Mouse (Mus musculus): ENCODE measurements around the gene Papln. TPM values are rescaled to one million over a fixed set of nuclear protein-coding genes. Genes with fewer than 3 reads are reported as not detected.
A peak's percentile ranks its signal among the peaks of the same experiment; 100 is the strongest.

Papln gene
- polyA plus RNA-seq, 1 experiment from 2014 or later: 2.0 TPM

- no peak overlapping the region for H3K4me2 ChIP-seq
- H3K4me1 ChIP-seq: peaks cover 27% of the 10 kb centered on the region
- WGBS: 32% methylated on average over 10 of the region's 10 CpGs
- peak overlapping the region; percentile 75 for H3K27ac ChIP-seq
- no peak overlapping the region for H3K9ac ChIP-seq
- H3K4me3 ChIP-seq (replicated peaks): no peak overlapping the region
- peaks cover 37% of the 10 kb centered on the region for H3K36me3 ChIP-seq
- H3K27me3 ChIP-seq: no peaks in the 10 kb centered on the region
- peak; percentile 85 for ATAC-seq (replicated peaks; ENCODE audit: low FRiP score)
- no peaks in the 10 kb centered on the region for H3K9me3 ChIP-seq (replicated peaks)
Observed at GRCm38 (mm10) chr12:83792706-83793410, 29.4 kb downstream of the Papln start.

GRCm38 (mm10) chr12:83795051-83795450 lies 31.6 kb downstream of the Papln start:
- Histone ChIP-seq H3K36me3 (peaks cover 58% of the 10 kb centered on the region), H3K9me3 (replicated peaks) (no peaks in the 10 kb centered on the region), H3K27ac (no peak overlapping the region; the same call in 1 of the 2 replicates), H3K4me1 (peaks cover 27% of the 10 kb centered on the region), H3K4me3 (replicated peaks) (no peak overlapping the region), H3K27me3 (no peaks in the 10 kb centered on the region), H3K9ac (no peak overlapping the region), H3K4me2 (no peak overlapping the region)
- ATAC-seq (replicated peaks; ENCODE audit: low FRiP score): no peak
- 31% methylated on average over 2 of the region's 2 CpGs for WGBS

GRCm38 (mm10) chr12:83795586-83795985 lies 32.2 kb downstream of the Papln start:
- H3K4me1 ChIP-seq: peaks cover 27% of the 10 kb centered on the region
- no peak overlapping the region for H3K9ac ChIP-seq
- no peak overlapping the region; the same call in 1 of the 2 replicates for H3K27ac ChIP-seq
- H3K27me3 ChIP-seq: no peaks in the 10 kb centered on the region
- H3K36me3 ChIP-seq: peaks cover 63% of the 10 kb centered on the region
- 95% methylated on average over 7 of the region's 7 CpGs for WGBS
- no peak overlapping the region for H3K4me3 ChIP-seq (replicated peaks)
- H3K4me2 ChIP-seq: no peak overlapping the region
- no peaks in the 10 kb centered on the region for H3K9me3 ChIP-seq (replicated peaks)
- ATAC-seq (replicated peaks; ENCODE audit: low FRiP score): no peak

GRCm38 (mm10) chr12:83798313-83798712 lies 34.9 kb downstream of the Papln start:
- no peak overlapping the region for H3K9ac ChIP-seq
- no peaks in the 10 kb centered on the region for H3K9me3 ChIP-seq (replicated peaks)
- H3K4me1 ChIP-seq: peaks cover 8% of the 10 kb centered on the region
- 96% methylated on average over 5 of the region's 5 CpGs for WGBS
- no peaks in the 10 kb centered on the region for H3K27me3 ChIP-seq
- no peak for ATAC-seq (replicated peaks; ENCODE audit: low FRiP score)
- no peak overlapping the region for H3K4me3 ChIP-seq (replicated peaks)
- no peak overlapping the region for H3K4me2 ChIP-seq
- peaks cover 80% of the 10 kb centered on the region for H3K36me3 ChIP-seq
- H3K27ac ChIP-seq: no peak overlapping the region

GRCm38 (mm10) chr12:83800943-83801342 lies 37.5 kb downstream of the Papln start:
- H3K36me3 ChIP-seq: peaks cover 83% of the 10 kb centered on the region
- H3K27ac ChIP-seq: no peak overlapping the region

GRCm38 (mm10) chr12:83803641-83804040 lies 40.2 kb downstream of the Papln start:
- H3K9ac ChIP-seq: no peak overlapping the region
- no peak overlapping the region for H3K27ac ChIP-seq
- WGBS: 93% methylated on average over 7 of the region's 7 CpGs
- H3K4me3 ChIP-seq (replicated peaks): no peak overlapping the region
- no peak overlapping the region for H3K4me2 ChIP-seq
- no peak for ATAC-seq (replicated peaks; ENCODE audit: low FRiP score)
- H3K9me3 ChIP-seq (replicated peaks): no peaks in the 10 kb centered on the region
- peaks cover 89% of the 10 kb centered on the region for H3K36me3 ChIP-seq
- H3K4me1 ChIP-seq: no peaks in the 10 kb centered on the region
- no peaks in the 10 kb centered on the region for H3K27me3 ChIP-seq

More at GRCm38 (mm10) chr12:83800943-83801342, 37.5 kb downstream of the Papln start:
- H3K4me3 ChIP-seq (replicated peaks): no peak overlapping the region
- H3K4me1 ChIP-seq: no peaks in the 10 kb centered on the region
- H3K9ac ChIP-seq: no peak overlapping the region
- no peaks in the 10 kb centered on the region for H3K27me3 ChIP-seq
- H3K9me3 ChIP-seq (replicated peaks): no peaks in the 10 kb centered on the region
- ATAC-seq (replicated peaks; ENCODE audit: low FRiP score): no peak
- H3K4me2 ChIP-seq: no peak overlapping the region
- WGBS: 57% methylated on average over 9 of the region's 9 CpGs

GRCm38 (mm10) chr12:83811901-83812300 lies 48.5 kb downstream of the Papln start:
- no peaks in the 10 kb centered on the region for H3K27me3 ChIP-seq
- H3K36me3 ChIP-seq: peaks cover 31% of the 10 kb centered on the region
- H3K4me3 ChIP-seq (replicated peaks): no peak overlapping the region
- no peak for ATAC-seq (replicated peaks; ENCODE audit: low FRiP score)
- no peak overlapping the region for H3K27ac ChIP-seq
- no peak overlapping the region for H3K4me2 ChIP-seq
- WGBS: 98% methylated on average over 3 of the region's 3 CpGs
- no peak overlapping the region for H3K9ac ChIP-seq
- no peaks in the 10 kb centered on the region for H3K9me3 ChIP-seq (replicated peaks)
- H3K4me1 ChIP-seq: no peaks in the 10 kb centered on the region

GRCm38 (mm10) chr12:83816616-83817015 lies 53.2 kb downstream of the Papln start:
- no peak overlapping the region for H3K9ac ChIP-seq
- no peak overlapping the region for H3K27ac ChIP-seq
- no peaks in the 10 kb centered on the region for H3K4me1 ChIP-seq
- H3K9me3 ChIP-seq (replicated peaks): no peaks in the 10 kb centered on the region
- peaks cover 15% of the 10 kb centered on the region for H3K36me3 ChIP-seq
- H3K27me3 ChIP-seq: no peaks in the 10 kb centered on the region
- H3K4me3 ChIP-seq (replicated peaks): no peak overlapping the region
- H3K4me2 ChIP-seq: no peak overlapping the region
- WGBS: 71% methylated on average over 1 of the region's 1 CpGs
- ATAC-seq (replicated peaks; ENCODE audit: low FRiP score): no peak

GRCm38 (mm10) chr12:83830424-83830823 lies 67.0 kb downstream of the Papln start:
- H3K36me3 ChIP-seq: peaks cover 32% of the 10 kb centered on the region
- no peak overlapping the region for H3K27ac ChIP-seq
- no peaks in the 10 kb centered on the region for H3K27me3 ChIP-seq
- no peak for ATAC-seq (replicated peaks; ENCODE audit: low FRiP score)
- H3K4me1 ChIP-seq: no peaks in the 10 kb centered on the region
- H3K4me3 ChIP-seq (replicated peaks): no peak overlapping the region
- WGBS: 83% methylated on average over 3 of the region's 3 CpGs
- H3K4me2 ChIP-seq: no peak overlapping the region
- H3K9me3 ChIP-seq (replicated peaks): no peaks in the 10 kb centered on the region
- H3K9ac ChIP-seq: no peak overlapping the region

- Histone ChIP-seq H3K4me1 (no peaks in the 10 kb centered on the region), H3K27ac (no peak overlapping the region), H3K4me2 (no peak overlapping the region), H3K27me3 (no peaks in the 10 kb centered on the region), H3K36me3 (peaks cover 42% of the 10 kb centered on the region), H3K4me3 (replicated peaks) (no peak overlapping the region), H3K9me3 (replicated peaks) (0 out of 2 replicates have a peak, but pooled peaks cover 4% of the 10 kb centered on the region), H3K9ac (no peak overlapping the region)
- no peak for ATAC-seq (replicated peaks; ENCODE audit: low FRiP score)
- 96% methylated on average over 3 of the region's 3 CpGs for WGBS
Observed at GRCm38 (mm10) chr12:83833979-83834378, 70.5 kb downstream of the Papln start.

GRCm38 (mm10) chr12:83841409-83842190 lies 78.2 kb downstream of the Papln start:
- no peak overlapping the region for H3K4me2 ChIP-seq
- H3K27ac ChIP-seq: no peak overlapping the region
- H3K4me3 ChIP-seq (replicated peaks): no peak overlapping the region
- ATAC-seq (replicated peaks; ENCODE audit: low FRiP score): no peak
- 0 out of 2 replicates have a peak, but pooled peaks cover 4% of the 10 kb centered on the region for H3K9me3 ChIP-seq (replicated peaks)
- H3K9ac ChIP-seq: no peak overlapping the region
- 88% methylated on average over 10 of the region's 10 CpGs for WGBS
- H3K36me3 ChIP-seq: peaks cover 45% of the 10 kb centered on the region
- no peaks in the 10 kb centered on the region for H3K4me1 ChIP-seq
- H3K27me3 ChIP-seq: no peaks in the 10 kb centered on the region
